Mouse (Mus musculus) cerebellum, adult 2 months (tissue): Measurements from ENCODE around the gene Klhdc9.

Experiments used
- CTCF ChIP-seq: fragments of 200-500 bp; IDR thresholded peaks from 2 replicates; pipeline ENCODE4 v1.5.1; 2011; ENCODE audit warnings: low read depth, mild to moderate bottlenecking, control low read depth, low read length, moderate library complexity, borderline replicate concordance; ENCODE audit not compliant: insufficient read depth
- POLR2A ChIP-seq: fragments of 200-500 bp; IDR thresholded peaks from 2 replicates; pipeline ENCODE4 v1.6.1; 2011; ENCODE audit warnings: low read length, control low read depth, borderline replicate concordance; ENCODE audit not compliant: insufficient read depth

- TF ChIP-seq CTCF, result no peak; the same call in 1 of the 2 replicates
- no peak for TF ChIP-seq POLR2A
Measured at GRCm38 (mm10) chr1:171385171-171385570, 24.6 kb upstream of the Klhdc9 start.
